Mouse (Mus musculus): ENCODE measurements around the gene Angel2.
"Not testable (repeated sequence)": the region's sequence is repeated elsewhere in the genome, so short reads cannot be mapped to it uniquely, and the experiment has no call there.

Gene Angel2

DNA sequence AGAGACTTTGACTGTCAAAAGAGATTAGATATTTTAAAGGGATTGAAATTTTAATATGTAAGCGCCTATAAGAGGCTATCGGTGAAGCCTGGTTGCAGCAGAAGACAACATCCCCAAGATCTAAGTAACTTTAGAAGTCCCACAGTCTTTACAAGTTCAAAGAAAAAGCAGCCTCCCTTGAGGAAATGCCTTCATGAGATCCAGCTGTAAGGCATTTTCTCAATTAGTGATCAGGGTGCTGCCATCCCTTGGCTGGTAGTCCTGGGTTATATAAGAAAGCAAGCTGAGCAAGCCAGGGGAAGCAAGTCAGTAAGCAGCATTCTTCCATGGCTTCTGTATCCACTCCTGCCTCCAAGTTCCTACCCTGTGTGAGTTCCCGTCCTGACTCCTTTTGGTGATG lies at the start of gene Angel2:
TSS of gene Angel2 (plus strand) at position 301 of the 400 bp plus-strand sequence.
- not testable (repeated sequence) for DNase-seq

DNA sequence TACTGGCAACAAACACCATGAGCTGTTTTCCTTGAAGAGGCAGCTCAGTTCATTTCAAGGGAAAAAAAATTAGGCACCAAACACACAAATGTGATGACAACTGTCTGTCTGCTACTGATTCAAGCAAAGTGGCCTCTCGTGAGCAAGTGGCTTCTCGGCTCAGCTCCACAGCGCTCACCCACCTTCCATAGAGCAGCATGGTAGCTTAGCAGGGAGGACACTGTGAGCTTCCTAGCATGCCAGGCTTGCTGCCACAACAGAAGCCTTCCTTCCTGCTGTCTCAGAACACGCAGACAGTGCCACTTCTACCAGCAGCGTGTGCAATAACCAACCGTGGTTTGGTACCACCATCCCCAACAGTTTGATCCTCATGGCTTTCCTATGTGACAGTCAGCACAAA lies 49.2 kb upstream of the Angel2 start:
- no peak for DNase-seq

DNA sequence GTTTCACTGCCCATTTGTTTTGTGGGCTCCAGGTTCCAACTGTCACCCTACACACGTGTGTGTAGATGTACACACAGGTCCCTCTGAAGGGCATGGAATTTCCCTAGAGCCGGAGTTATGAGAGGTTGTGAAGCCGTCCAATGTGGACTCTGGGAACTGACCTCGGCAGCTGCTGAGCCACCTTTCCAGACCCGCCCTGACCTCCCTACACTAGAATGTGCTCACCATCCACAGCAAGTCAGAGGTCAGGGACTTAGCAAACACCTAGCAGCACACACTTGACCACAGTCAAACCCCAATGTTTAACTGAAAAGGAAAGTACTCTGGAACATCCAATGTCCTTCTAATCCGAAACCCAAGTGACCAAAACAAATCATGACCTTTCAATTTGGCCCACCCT lies 44.3 kb upstream of the Angel2 start:
- no peak for DNase-seq

DNA sequence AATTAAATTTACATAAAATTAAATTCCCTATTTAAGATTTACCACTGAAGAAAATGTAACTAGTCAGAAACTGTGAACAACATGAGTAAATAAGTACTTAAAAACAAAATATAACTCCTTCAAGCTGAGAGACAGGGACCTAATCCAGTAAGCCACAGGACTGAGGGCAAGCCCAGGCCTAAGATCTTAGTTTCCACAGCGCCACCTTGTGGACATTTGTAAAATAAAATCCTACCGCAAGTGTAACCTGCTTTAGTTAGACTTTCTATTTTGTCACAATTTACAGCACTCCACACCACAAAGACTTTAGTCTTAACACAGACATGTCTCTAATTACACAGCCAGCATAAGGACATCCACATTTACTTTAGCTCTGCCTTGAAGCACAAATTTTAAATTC lies 43.5 kb upstream of the Angel2 start:
- no peak for DNase-seq

DNA sequence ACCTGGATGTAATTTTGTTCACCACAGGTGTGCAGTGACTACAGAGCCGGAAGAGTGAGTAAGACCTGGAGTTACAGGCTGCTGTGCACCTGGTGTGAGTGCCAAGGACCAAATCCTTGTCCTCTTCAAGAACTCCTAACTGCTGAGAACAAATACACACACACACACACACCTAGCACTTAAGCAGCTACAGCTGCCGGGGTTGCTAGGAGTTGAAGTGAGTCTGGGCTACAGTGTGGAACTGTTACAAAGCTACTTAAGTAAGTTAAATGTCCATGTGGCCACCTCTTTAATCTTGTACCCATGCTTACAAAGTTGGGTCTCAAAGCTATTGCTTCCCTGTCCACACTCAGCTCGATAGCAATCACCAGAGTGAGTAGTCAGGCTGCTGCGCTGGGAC lies 38.9 kb upstream of the Angel2 start:
- no peak for DNase-seq

DNA sequence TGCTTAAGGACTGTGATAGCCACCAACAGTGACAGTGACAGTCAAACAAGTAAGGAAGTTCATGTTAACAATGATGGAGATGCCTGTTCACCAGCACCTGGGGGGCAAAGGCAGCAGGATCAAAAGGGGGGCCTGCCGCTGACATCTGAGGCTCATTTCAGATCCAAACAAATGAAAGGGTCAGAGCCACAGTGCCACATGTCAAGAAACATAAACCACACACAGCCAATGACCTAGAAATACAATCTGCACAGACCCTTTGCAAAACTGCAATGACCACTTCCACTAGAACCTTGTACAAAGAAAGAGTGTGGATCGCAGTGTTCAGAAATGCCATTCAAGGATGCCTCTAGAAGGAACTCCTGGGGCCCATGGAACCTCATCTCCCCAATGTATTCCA lies 36.9 kb upstream of the Angel2 start:
- no peak for DNase-seq

DNA sequence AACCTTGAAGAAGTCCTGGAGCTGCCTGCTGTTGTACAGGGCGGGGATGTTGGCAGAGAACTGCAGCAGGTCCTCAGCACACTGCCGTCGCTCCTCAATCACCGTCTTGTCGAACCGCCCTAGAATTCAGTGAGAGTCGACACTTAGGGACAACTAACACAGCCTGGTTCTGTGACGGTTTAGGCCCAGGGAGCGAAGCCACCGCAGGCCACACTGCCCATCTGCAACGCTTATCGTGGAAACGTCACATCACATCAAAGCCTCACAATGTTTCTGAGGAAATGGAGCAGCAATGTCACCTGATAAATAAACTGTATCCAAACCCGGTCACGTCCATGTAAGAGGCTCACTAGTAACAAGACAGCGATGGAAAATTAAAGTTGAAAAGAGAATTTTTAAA lies 36.3 kb upstream of the Angel2 start:
- DNase-seq, result no peak

DNA sequence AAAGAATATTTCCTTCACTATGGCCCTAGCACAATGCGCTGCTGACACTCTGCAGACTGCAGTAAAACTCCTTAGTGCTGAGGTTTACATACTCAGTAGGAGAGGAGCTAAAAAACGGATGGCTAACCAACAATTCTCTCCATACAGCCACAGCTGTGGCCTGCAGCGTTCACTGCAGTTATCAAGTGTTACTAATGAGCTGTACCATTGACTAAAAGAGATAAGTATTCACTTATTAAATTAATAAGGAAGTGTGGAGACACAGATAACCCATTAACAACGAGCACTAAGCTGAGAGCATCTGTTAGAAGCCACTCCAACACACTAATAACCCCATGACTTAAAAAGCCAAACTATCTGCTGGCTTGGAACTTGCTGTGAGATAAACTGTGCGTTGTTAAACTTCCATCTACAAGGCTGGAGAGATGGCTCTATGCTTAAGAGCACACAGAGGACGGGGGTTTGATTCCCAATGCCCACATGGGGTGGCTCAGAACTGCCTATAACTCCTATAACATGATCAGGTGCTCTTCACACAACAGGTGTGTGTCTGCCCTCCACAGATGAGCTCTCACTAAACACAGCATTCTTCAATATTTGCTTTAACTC lies 31.2 kb upstream of the Angel2 start:
- no peak for DNase-seq

DNA sequence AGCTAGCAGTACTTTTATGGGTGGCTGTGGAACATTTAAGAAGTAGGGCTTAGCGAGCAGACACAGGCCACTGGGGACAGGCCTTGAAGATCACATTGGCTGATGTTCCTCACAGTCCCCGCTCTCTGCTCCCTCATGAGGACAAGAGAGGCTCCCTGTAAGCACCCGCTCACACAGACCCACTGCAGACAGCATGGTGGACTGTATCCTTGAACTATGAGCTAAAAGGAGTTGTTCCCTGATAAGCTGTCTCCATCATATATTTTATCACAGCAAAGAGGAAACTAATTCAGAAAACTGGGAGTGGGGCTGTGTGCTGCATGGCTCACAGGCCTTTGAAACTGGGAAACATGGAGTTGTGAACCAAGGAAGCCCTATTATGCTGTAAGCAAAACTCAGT lies 26.7 kb upstream of the Angel2 start:
- DNase-seq, result no peak

DNA sequence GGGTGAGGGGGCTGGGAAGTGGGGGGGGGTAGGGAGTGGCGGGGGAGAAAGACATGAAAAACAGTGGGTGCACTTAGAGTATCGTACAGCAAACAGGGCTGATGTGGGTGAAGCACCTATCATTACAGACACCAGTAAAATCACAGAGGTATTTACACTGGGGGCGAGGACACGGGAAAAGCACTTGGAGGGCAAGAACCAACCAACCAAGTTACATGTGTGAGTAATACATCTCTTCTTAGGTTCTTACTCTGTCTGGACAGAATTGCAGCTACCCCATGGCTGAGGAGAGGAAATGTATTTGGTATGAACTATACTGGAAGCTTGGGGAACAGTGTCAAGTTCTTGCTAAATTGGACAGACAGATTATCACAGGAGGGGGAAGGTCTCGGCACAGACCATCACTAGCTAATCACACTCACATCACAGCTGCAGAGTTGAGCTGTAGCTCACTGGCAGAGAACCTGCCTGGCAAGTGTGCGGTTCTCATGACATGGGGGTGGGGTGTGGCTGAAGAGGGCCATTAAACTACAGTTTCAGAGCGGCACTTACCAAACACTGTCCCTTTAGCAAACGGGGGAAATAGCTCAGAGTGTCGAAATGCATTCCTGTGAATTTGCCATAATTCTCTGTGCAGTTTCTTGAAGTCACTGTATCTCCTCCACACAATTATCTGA lies 25.9 kb upstream of the Angel2 start:
- no peak for DNase-seq

DNA sequence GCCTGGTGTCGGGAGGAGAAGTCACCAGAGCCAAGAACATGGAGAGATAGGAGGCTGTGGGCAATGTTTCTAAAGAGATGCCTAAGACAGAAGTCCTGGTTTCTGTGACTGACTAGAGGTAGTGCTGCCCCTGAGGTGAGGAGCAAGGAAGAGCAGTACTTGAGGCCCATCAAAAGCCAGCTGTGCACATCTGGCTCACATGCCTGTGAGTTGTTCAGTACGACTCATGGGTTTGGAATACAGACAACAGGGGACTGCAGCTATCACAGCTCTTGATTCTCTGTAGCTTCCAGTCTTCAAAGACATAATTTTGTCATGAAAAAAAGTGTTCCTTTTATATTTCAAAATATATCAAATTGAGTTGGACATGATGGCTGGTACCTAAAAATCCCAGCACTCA lies 23.8 kb upstream of the Angel2 start:
- no peak for DNase-seq

DNA sequence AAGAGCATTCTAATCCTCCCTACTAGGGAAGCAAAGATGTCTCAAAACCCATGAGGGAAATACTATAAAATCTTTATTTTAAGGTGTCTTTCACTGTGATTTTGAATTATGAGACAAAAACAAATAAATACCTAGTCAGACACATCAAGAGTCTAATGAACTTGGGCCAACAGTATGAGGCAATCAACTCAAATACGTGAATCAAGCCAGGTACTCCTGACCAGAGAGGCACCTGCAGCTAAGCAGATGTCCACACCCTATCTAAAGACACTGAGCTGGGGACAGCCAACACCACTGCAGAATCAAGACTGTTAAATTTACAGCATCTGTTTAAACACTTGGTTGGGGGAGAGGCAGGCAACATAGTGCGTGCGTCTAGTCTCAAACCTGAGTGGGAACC lies 20.8 kb upstream of the Angel2 start:
- no peak for DNase-seq

DNA sequence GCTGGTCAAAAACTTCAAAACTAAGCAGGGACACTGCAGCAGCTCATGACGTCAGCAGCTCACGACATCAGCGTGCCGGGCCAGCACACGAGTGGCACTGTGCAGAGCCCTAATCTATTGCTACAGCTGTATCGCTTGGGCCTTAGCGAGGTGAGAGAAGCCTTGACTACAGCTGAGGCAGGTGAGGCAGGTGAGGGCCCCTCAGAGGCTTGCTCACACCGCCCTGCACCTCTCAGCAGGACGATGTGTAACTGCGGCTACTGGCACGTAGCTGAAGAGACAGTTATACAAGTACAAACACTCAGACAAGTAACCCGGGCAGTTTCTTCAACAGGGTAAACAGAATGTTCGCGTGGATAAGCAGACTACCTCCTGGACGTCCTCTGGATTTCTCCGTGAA lies 20.2 kb upstream of the Angel2 start:
- no peak for DNase-seq

DNA sequence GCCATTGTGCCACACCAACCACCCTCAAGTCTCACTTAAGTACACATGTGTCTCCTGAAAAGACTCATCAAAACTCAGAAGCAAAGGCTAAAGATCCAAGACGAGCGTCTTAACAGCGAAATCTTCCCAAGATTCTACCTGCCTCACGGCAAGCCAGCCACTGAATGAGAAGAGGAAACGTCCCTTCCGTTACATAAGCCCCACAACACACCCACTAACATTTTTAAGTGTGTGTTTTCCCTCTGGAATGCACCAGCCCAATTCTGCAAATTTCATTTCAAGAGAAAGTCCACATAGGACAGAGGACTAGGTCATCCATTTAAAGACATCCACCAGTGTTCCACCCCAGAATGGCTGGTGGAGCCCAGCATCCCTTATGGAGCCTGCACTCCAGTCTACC lies 14.1 kb upstream of the Angel2 start:
- peak; percentile 34 for DNase-seq

DNA sequence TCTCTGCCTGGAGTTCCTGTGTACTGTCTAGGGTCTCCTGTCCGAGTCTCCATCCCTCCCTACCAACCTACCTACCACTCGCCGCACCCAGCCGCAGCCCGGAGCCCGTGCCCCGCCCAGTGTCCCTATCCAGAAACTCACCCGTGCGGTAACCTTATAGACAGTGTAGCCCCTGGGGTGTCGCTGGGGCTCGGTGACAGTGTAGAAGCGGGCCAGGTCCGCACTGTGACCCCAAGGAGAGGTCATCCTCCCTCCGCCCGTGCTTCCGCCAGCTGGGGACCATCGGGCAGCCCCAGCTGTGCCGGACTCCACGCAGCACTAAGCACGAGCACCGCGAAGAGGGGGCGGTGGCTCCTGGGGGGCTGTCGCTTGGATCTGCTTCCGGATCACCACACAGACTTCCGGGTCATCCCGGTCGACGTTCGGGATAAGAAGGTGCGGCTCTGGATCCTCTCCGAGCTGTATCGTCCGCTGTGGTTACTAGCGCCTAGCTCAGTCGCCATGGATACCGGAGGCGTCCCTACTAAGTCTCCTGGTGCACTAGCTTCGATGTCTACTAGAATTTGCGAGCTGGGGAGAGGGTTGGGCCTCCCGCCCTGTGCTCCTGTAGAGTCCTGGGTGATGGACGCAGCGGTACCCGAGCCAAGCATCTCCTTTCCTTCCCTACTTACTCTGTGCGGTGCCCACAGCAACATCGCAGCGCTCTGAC lies 13.3 kb upstream of the Angel2 start, which contains the start of gene Rps6kc1:
TSS of gene Rps6kc1 (minus strand) at position 356 of the 709 bp plus-strand sequence.
- DNase-seq, result peak; percentile 87

DNA sequence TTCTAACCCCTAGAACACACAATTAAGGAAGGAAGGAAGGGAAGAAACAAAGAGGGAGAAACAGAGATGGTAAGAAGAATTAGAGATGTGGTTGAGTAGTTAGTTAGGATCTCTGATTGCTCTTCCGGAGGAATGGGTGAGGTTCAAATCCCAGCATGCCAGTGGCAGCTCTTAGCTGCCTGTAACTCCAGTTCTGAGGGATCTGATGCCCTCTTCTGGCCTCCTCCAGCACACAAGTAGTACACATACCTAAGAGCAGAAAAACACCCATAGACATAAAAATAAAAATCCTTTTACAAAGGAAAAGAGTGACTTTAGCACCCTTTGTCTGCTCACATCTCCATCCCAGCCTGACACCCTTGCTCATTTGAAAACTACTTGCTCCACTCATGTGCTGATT lies 12.3 kb upstream of the Angel2 start:
- DNase-seq, result no peak

DNA sequence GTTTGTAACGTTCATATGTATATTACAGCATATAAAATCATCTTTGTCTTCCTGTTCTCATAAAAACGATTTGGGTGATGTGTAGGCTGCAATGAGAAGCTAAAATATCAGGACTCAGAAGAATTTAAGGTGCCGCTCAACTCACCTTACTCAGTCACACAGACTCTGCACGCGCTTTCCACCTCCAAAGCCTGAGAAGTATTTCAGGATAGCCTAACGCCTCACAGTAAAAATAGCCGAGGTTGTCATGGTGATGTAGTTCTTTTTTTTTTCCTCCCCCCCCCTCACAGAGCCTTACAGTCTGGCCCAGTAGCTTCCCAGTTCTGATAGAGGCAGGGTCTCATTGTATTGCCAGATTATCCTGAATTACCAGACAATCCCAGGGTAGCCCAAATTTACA lies 6.0 kb upstream of the Angel2 start:
- peak; percentile 52 for DNase-seq

DNA sequence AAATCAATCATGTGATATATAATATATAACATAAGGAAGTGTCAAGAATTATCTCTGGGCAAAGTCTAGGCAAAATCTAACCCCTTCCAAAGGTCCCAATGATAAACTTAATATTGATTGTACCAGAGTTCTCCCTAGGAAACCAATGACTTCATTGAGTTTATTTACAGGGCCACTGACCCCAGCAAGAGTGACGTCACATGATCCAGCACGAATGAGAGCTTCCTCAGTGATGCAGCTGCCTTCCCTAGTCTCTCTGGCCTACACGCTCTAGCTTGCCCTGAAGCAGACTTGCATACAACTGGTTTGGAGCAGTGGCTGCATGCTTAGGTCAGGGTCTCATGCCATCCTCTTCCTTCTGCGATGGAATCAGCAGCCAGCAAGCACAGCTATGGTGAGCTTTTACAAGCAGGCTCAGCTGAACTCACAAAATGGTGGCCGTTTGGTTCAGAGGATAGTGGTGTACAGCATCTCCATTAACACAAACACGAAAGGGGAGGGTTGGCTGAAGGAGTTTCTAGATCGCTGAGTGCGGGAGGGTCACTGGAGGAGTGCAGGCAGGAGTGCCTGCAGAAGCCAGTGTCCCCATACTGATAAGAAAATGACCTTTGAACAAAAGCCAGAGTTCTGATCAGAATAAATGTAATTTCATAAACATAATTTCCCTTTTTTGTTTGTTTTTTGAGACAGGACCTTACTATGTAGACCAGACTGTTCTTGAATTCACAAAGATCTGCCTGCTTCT lies 5.0 kb upstream of the Angel2 start:
- no peak for DNase-seq

DNA sequence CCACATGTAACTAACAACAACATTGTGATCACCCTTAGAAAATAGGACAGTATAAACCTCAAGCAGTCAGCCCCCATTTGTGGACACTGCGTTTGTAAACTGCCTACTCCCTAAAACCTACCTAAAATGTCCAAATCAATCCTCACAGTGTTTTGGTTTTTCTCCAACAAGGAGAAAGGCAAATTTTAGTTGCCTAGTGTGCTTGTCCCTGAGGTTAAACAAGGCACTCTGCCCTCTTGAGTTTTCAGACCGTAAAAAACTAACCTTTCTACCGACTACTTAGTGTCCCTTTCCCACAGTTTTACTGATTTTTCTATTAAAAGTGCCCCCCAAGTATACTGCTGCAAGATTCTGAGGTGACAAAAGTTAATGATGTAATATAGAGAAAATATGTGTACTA lies 2.4 kb downstream of the Angel2 start:
- no peak for DNase-seq

DNA sequence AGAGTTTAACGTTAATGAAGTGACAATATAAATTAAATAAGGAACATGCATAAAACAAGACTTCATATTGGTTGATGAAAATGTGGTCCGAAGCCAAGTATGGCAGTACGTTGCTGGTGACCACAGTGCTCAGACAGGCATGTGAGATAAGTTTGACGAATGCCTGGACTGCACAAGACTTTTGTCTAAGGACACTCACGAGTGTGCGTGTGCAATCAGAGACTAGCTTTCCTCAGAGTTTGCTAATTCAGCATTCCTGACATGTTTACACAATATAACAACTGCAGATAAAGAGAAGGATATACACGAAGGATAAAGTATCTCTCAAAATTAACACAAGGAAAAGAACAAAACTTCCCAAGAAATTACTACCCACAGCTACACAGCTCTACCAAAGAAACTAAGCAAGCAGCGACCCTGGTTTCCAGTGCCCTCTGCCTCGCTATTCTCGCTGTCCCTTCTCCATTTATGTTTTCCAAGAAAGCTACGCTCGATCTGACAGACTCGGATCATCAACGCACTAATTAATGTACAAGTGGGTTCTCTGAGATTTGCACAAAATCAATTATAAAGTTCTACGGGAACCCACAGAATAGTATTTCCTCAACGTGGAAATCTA lies 2.9 kb downstream of the Angel2 start:
- no peak for DNase-seq

DNA sequence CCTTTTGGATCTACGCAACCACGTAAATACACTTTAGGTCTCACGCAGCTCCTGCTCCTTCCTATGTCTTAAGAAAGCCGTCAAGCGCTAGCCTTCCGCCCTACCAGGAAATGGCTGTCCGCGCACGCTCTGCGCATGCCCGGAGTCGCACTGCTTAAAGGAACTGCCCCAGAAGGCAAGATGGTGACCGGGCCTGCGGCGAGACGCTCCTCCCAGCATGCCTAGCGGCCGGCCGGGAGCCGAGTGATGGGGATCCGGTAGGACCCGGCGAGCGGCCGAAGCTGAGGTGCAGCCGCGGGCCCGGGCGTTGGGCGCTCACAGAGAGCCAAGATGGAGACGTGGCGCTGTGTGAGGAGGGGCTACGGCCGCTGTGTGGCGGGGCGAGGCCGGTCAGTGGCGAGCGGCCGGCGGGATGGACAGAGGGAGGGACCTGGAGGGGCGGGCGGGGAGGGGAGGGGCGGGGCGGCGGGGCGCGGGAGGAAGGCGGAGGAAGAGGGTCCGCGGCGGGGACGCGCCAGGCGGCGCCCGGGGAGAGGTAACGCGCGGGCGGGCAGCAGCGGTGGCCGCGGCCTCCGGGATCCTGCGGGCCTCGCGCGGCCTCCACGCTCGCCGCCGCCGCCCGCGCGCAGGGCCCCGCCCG lies 3.6 kb downstream of the Angel2 start:
- peak; percentile 98 for DNase-seq

DNA sequence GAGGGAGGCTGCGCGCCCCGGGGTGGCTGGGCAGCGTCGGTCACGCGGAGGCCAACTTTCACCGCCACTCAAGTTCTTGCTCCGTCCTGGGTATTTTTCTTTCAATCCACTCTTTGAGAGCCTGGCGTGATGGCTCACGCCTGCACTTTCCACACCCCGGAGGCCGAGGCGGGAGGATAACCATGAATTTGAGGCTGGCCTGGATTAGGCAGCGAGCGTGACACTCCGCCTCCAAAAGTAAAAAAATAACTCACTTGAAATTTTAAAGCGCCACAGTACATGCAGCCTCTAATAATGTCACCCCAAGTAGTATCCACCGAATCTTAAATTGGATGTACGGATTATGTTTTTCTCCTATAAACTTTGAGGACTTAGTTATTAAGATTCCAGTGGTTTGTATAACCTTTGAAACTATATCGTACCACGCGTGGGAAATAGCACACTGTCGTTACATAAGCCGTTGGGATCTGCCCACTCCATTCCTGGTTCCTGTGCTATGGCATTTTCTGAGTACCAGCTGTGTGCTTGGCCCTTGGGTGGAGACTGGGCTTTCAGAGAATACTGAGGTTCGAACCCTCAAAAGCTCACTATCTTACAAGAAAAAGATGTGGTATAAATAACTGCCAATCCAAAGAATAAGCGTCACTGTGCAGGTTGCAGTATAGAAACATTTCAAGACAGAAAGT lies 4.2 kb downstream of the Angel2 start:
- peak; percentile 49 for DNase-seq

Measured in right cerebral cortex, postnatal 25 days (tissue).